Mouse (Mus musculus) colon, adult 2 months (tissue): ENCODE measurements around the gene AF067063. TPM values are rescaled to one million over a fixed set of nuclear protein-coding genes. Genes with fewer than 3 reads are reported as not detected.

Experiments used
- polyA plus RNA-seq: library from polyadenylated mRNA; depleted of rRNA; stranded (reverse); fragments of >200 nt; gene quantifications from 2 replicates; pipeline ENCODE4 v1.2.3, GENCODE M21; 2012; rRNA removed

The AF067063 gene
- polyA plus RNA-seq: not detected in 2 replicates

DNA sequence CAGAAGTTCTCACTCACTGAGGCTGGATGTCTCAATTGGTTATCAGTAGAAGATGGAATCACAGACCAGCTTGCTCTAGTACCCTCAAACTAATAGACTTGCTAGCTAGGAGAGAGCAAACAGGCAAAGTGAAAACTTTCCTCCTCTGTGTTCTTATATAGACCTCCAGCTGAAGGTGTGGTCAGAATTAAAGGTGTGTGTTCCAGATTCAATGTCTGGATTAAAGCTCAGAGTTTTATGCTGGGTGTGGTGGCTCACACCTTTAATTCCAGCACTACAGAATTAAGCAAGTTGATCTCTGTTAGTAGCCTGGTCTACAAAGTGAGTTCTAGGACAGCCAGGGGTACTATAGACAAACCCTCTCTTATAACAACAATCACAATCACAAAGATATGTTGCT is at the start of gene AF067063:
TSS of gene AF067063 (minus strand) at position 101 of the 400 bp plus-strand sequence.

DNA sequence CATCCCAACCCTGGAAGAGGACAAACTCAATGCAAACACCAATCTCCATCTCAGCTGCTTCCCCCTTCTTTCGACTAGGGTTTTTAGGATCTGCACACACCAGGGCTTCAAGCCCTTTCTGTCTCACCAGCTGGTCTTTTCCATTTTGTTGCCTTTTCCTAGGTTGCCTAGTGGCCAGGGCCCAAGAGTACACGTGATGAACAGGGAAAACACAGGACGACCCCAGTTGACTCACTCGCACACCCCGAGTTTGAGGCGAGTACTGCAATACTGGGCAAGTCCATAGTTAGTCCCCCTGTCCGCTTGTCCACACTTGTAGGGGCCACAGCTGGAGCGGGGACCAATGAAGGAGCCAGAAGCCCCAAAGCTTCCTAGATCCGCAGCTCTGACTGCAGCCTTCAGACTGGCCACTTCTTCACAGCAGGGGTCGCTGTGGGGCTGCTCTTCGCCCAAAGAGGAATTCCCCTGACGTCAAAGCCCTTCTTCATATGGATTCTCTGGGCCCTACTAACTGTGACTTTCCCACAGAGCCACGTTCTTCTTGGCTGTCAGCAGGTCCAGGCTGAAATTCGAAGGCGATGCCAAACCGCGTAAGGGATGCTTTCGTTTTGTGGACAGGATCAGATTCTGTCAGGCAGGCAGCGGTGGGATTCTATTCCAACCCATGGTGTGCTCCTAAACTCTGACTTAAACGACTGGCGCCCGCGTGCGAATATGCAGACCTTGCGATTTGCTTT is 5.5 kb upstream of the AF067063 start, which contains the start of gene D13Ertd608e:
TSS of gene D13Ertd608e (plus strand) at position 687 of the 737 bp plus-strand sequence.

DNA sequence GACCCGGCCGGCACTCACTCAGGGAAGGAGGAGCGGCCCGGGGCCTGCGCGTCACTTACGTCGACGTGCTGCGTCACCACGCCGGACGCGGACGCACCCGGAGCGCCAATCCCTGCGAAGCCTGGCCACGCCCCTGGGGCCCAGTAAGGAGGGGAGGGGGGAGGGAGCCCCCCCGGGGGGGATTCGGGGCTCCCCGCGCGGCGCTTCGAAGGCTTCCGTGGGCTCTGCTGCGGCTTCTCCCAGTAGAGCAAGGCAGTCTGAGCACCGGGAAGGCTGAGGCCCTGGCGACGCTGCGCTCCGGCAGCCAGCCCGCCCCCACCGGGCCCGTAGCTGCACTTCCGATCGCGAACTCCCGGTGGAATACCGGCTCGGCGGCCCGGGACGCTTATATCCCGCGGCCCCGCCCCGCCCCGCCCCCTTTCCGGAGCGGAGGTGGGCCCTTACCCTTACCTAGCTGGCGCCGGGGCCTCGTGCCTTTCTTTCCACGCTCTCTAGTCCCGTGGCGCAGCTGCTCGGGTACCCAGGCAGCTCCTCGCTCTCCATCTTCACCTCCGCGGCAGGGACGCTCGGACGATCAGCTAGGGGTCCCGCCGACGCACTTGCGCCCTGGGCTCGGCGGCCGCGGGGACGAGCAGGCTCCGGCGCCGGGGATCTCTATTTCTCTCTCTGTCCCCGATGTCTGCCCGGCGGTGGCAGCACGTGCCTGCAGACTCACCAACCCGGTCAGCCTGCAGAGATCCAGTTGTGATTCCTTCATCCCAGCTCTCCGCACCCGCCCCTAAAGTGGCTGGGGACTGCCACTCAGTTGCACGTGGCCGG is 39.0 kb downstream of the AF067063 start, which contains the start of gene Zfp131:
TSS of gene Zfp131 (minus strand) at position 129 of the 819 bp plus-strand sequence.

Other genes with a start within 250 kb of the AF067063 start
- 10.0 and 14.2 TPM in 2 replicates for gene Ccl28, start 206.4 kb downstream of the AF067063 start, polyA plus RNA-seq
- gene Hmgcs1, start 139.8 kb downstream of the AF067063 start, polyA plus RNA-seq: 28.4 and 33.1 TPM in 2 replicates
- 0.32 and 0.42 TPM in 2 replicates for gene Nim1k, start 74.3 kb downstream of the AF067063 start, polyA plus RNA-seq
- gene Zfp131, start 39.3 kb downstream of the AF067063 start, polyA plus RNA-seq: 4.8 and 7.9 TPM in 2 replicates
- not detected in 2 replicates for gene D13Ertd608e, start 5.8 kb upstream of the AF067063 start, polyA plus RNA-seq
- gene Tcstv1, start 64.6 kb upstream of the AF067063 start, polyA plus RNA-seq: not detected in 2 replicates
- not detected in 2 replicates for gene Gm21761, start 99.1 kb upstream of the AF067063 start, polyA plus RNA-seq
- not detected in 2 replicates for gene B020031M17Rik, start 120.6 kb upstream of the AF067063 start, polyA plus RNA-seq
- gene Gm36079, start 196.8 kb upstream of the AF067063 start, polyA plus RNA-seq: not detected in 2 replicates
- gene Gm21188, start 222.0 kb upstream of the AF067063 start, polyA plus RNA-seq: 0.29 and 0.31 TPM in 2 replicates